Mouse (Mus musculus) adrenal gland, postnatal 14 days (tissue): ENCODE measurements around the gene Adgrl4. TPM values are rescaled to one million over a fixed set of nuclear protein-coding genes. Genes with fewer than 3 reads are reported as not detected.

Experiments used
- DNase-seq: peaks from one replicate; pipeline ENCODE4 v3.0.0; 2021; ENCODE audit warnings: mixed read lengths
- long read RNA-seq, 2 experiments: library from polyadenylated mRNA; stranded (forward); transcript quantifications; one replicate each; pipeline ENCODE4 v2.0.0; 2021
- total RNA-seq: library from RNA; stranded (reverse); gene quantifications from 2 replicates; pipeline ENCODE4 v1.2.3, GENCODE M21; 2021

Adgrl4 gene
- total RNA-seq: 64.7 and 72.0 TPM in 2 replicates
- long read RNA-seq, experiment 1, full-length matches to known transcripts: 8 of 22 reads
- long read RNA-seq, experiment 1, partial matches to known transcripts: 5 of 22 reads
- long read RNA-seq, experiment 1, other reads (novel, unspliced or antisense): 9 of 22 reads
- long read RNA-seq, experiment 2, full-length matches to known transcripts: 4 of 10 reads
- long read RNA-seq, experiment 2, partial matches to known transcripts: 0 of 10 reads
- long read RNA-seq, experiment 2, other reads (novel, unspliced or antisense): 6 of 10 reads

GRCm38 (mm10) chr3:151437693-151438092, at the start of gene Adgrl4:
Gene Adgrl4, plus strand, starts transcription at chr3:151437887.
- peak; percentile 35 for DNase-seq

- no peak for DNase-seq
Observed at GRCm38 (mm10) chr3:151390912-151391311, 46.8 kb upstream of the Adgrl4 start.

- no peak for DNase-seq
Observed at GRCm38 (mm10) chr3:151392891-151393290, 44.8 kb upstream of the Adgrl4 start.

DNA sequence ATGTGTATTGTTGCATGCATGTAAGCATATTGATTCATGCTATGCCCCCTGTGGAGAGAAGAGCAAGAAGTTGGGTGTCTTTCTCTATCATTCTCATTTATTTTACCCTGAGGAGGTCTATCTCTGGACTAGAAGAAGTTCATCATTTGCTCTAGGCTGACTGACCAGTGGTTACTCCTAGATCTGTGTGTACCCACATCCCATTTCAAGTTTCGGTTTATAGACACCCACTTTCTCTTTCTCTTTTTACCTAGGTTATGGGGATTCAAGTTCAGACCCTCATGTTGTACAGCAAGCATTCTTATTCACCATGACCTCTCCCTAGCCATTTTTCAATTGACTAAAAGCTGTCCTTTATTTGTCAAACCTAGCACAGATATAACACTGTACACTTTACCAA, 44.4 kb upstream of the Adgrl4 start:
- no peak for DNase-seq

- DNase-seq: no peak
Observed at GRCm38 (mm10) chr3:151399270-151399669, 38.4 kb upstream of the Adgrl4 start.

DNA sequence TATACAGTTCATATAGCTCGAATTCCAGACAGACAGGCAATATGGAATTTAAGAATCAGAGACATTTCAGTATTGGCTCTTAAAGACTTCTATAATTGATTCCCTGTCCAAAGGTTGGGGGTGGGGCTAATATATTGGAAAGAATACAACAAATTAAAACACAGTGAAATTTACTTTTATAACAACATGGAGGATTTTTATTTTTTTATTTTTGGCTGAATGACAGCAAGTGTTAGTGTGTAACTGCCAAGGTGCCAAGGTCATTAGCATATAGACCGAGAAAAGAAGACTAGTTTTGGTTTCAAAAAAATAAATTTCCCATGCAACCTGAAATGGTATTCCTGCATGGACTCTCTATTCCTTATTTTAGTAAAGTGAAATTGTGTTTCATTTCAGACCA, 26.7 kb upstream of the Adgrl4 start:
- DNase-seq: no peak

GRCm38 (mm10) chr3:151411488-151411887, 26.2 kb upstream of the Adgrl4 start:
- DNase-seq: no peak

DNA sequence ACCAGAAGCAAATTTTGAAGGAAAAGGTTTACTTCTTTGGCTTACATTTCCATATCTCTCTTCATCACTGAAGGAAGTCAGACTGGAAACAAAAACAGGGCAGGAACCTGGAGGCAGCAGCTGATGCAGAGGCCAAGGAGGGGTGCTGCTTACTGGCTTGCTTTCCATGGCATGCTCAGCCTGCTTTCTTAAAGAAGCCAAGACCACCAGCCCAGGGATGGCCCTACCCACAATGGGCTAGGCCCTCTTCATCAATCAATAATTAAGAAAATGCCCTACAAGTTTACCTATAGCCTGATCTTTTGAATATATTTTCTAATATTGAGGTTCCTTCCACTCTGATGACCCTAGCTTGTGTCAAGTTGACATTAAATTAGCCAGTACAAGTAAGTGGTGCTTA, 20.8 kb upstream of the Adgrl4 start:
- no peak for DNase-seq

- DNase-seq: no peak
Observed at GRCm38 (mm10) chr3:151417688-151418572, 19.8 kb upstream of the Adgrl4 start.

DNA sequence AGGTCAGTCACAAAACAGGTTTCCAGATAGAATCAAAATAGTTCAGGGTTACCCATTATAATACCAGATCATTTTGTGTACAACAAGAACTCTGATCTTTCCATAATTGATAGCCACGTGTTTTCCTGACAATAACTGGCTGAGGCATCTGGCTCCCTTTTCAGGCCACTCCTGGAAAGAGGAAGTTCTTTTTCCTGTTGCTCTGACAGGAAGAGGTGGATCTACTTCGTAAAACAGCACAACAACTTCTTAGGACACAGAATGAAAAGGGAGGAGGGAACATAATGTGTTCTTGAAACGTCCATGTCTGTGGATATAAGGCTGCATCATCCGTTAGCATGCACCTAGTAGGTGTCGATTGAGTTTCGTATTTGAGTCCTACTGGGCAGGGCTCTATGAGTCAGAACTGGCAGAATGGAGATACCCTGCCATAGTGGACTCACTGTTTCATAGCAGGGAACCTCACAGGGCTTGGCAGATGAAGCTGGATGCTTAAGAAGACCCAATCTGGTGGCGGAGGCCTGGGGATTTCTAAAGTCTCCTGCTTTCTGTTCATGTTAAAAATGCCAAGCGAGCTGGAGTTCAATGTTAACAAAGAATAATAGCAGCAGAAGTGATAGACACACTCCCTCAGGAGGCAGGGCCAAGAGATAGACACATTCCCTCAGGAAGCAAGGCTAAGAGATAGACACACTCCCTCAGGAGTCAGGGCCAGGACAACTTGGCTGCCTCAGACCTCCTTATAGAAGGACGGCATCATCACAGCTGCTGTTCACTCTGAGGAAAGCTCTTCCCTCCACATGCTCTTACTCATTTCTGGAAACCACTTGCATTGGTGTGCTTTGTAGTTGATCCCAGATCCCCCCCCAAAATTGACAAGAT, 13.1 kb upstream of the Adgrl4 start:
- DNase-seq: no peak

- DNase-seq: no peak
Observed at GRCm38 (mm10) chr3:151430106-151430505, 7.6 kb upstream of the Adgrl4 start.

GRCm38 (mm10) chr3:151431507-151431906, 6.2 kb upstream of the Adgrl4 start:
- DNase-seq: no peak

- DNase-seq: no peak
Observed at GRCm38 (mm10) chr3:151438364-151438763, 677 bp downstream of the Adgrl4 start.

DNA sequence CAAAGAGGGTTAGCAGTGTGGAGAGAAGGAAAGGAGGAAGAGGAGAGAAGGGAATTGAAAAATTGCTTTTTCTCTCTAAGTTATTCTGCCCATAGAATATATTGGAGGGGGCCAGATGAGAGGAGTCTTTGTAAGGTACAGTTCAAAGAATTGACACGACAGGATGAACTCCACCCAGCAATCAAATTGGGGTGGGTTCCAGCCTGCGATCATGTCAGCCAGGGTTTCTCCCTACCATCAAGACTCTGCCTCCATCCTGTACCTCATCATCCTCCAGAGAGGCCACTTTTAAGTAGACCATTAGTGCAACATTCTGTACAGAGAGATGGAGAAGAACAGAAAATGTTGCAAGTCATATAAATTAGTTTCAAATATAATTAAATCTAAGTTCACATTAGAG, 2.3 kb downstream of the Adgrl4 start:
- DNase-seq: no peak

DNA sequence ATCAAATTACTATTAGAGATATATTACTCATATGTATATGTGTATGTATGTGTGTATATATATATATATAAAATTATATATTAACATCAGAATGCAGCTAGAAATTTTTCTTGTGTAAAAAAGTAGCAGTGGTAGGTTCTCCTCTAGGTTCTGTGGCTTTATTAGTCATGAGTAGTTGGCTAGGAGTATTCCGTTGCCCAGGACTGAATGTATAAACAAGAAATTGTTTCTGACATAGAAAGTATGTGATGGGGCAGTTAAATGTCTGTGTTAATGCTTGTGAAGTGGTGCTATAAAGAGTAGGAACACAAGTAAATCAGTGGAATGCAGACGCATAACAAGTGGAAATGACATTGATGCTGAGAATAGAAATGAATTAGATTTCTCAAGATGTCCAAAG, 4.3 kb downstream of the Adgrl4 start:
- no peak for DNase-seq

GRCm38 (mm10) chr3:151443486-151443885, 5.8 kb downstream of the Adgrl4 start:
- DNase-seq: no peak

DNA sequence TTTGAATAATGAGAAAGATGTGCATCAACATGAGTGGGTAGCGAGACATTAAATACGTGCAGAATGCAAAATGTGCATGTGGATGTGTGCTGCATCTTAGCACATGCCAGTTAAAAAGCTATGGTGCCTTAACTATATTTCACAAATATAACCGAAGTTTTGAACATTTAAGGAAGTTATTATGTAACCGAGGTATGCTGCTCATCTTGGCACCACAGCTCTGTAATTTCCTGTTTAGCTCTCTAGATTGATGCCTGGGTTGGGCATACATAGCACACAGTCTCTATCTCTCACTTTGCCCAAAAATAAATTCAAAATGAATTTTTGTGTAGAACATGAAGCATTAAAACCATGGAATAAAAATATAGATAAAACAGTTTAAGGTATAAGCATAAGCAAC, 6.6 kb downstream of the Adgrl4 start:
- no peak for DNase-seq

GRCm38 (mm10) chr3:151445936-151446335, 8.2 kb downstream of the Adgrl4 start:
- DNase-seq: peak; percentile 33

- DNase-seq: no peak
Observed at GRCm38 (mm10) chr3:151454985-151455701, 17.5 kb downstream of the Adgrl4 start.

- no peak for DNase-seq
Observed at GRCm38 (mm10) chr3:151459430-151460190, 21.9 kb downstream of the Adgrl4 start.

GRCm38 (mm10) chr3:151465215-151465614, 27.5 kb downstream of the Adgrl4 start:
- DNase-seq: no peak
